Mouse (Mus musculus) midbrain, postnatal 0 days (tissue): Measurements from ENCODE around the gene Gpr108. TPM values are rescaled to one million over a fixed set of nuclear protein-coding genes. Genes with fewer than 3 reads are reported as not detected.

Experiments
- ATAC-seq: fragments of 200-750 bp; cut with Nextera tagmentation; 2 replicates; pipeline ENCODE4 v1.8.0; 2017; ENCODE audit warnings: moderate number of reproducible peaks, mild to moderate bottlenecking, moderate TSS enrichment, moderate library complexity; ENCODE audit not compliant: low FRiP score
- DNase-seq: peaks from one replicate; pipeline ENCODE4 v3.0.0-alpha.2; 2015; ENCODE audit warnings: low spot score
- H3K27ac ChIP-seq: fragments of 300-500 bp; sonication (generic); 2 replicates; pipeline ENCODE4 v1.5.1; 2014; ENCODE audit warnings: low read depth, mild to moderate bottlenecking, low read length, mixed read lengths
- H3K27me3 ChIP-seq: fragments of 300-500 bp; sonication (generic); 2 replicates; pipeline ENCODE4 v1.6.1; 2014; ENCODE audit warnings: low read length, control low read depth, mixed read lengths; ENCODE audit not compliant: insufficient read depth
- H3K36me3 ChIP-seq: fragments of 300-500 bp; sonication (generic); 2 replicates; pipeline ENCODE4 v1.6.1; 2014; ENCODE audit warnings: low read length, control low read depth, mixed read lengths; ENCODE audit not compliant: insufficient read depth
- H3K4me1 ChIP-seq: fragments of 300-500 bp; sonication (generic); 2 replicates; pipeline ENCODE4 v1.6.1; 2014; ENCODE audit warnings: mild to moderate bottlenecking, control low read depth, antibody characterized with exemption, low read length, mixed read lengths; ENCODE audit not compliant: insufficient read depth
- H3K4me2 ChIP-seq: fragments of 300-500 bp; sonication (generic); 2 replicates; pipeline ENCODE4 v1.6.1; 2014; ENCODE audit warnings: low read depth, mild to moderate bottlenecking, low read length, mixed read lengths; ENCODE audit not compliant: poor library complexity, severe bottlenecking
- H3K4me3 ChIP-seq: fragments of 300-500 bp; sonication (generic); 2 replicates; pipeline ENCODE4 v1.5.1; 2014; ENCODE audit warnings: low read depth, mild to moderate bottlenecking, low read length, moderate library complexity
- H3K9ac ChIP-seq: fragments of 300-500 bp; sonication (generic); replicated peaks from 2 replicates; pipeline ENCODE4 v1.6.1; 2014; ENCODE audit warnings: mild to moderate bottlenecking, low read length, moderate library complexity, mixed read lengths; ENCODE audit not compliant: poor library complexity, severe bottlenecking
- H3K9me3 ChIP-seq: fragments of 300-500 bp; sonication (generic); 2 replicates; pipeline ENCODE4 v1.6.1; 2016; ENCODE audit warnings: low read length, control low read depth
- CTCF ChIP-seq: IDR thresholded peaks from 2 replicates; pipeline ENCODE4 v1.5.1; 2016; ENCODE audit warnings: antibody characterized with exemption, mild to moderate bottlenecking
- WGBS: fragments of 180-500 bp; shearing (Covaris S2); extraction: QIAGEN DNeasy Blood & Tissue Kit; methylation state at CpG from one replicate; pipeline ENCODE4 v1.1.7; 2014; 5-methylcytosine and 5-hydroxymethylcytosine counted together
- polyA plus RNA-seq: library from polyadenylated mRNA; unstranded; fragments of >200 nt; fragmentation: Nextera tagmentation; extraction: Ambion mirVana; gene quantifications from 2 replicates; pipeline ENCODE4 v1.2.1, GENCODE M21; 2015
- total RNA-seq: library from RNA; depleted of rRNA; stranded (reverse); fragments of >200 nt; gene quantifications from 2 replicates; pipeline ENCODE4 v1.2.3, GENCODE M21; 2014

The Gpr108 gene
- total and polyA plus RNA-seq, 2 experiments from 2014 or later, result 19.2 to 23.1 TPM

GRCm38 (mm10) chr17:57219884-57220207, 28.4 kb downstream of the Gpr108 start:
- H3K27me3 ChIP-seq, result no peaks in the 10 kb centered on the region
- H3K27ac ChIP-seq, result no peak overlapping the region
- H3K9ac ChIP-seq, result no peak overlapping the region
- no peak overlapping the region for H3K4me2 ChIP-seq
- no peaks in the 10 kb centered on the region for H3K9me3 ChIP-seq
- H3K4me3 ChIP-seq, result no peak overlapping the region
- H3K36me3 ChIP-seq, result no peaks in the 10 kb centered on the region
- ATAC-seq (no peak), DNase-seq (peak; percentile 28)
- WGBS, result 27% methylated on average over 3 of the region's 3 CpGs
- TF ChIP-seq CTCF, result peak; percentile 60
- no peaks in the 10 kb centered on the region; the same call in 1 of the 2 replicates for H3K4me1 ChIP-seq

GRCm38 (mm10) chr17:57219167-57219883, 28.9 kb downstream of the Gpr108 start:
- no peaks in the 10 kb centered on the region for H3K36me3 ChIP-seq
- ATAC-seq, result no peak
- H3K9ac ChIP-seq, result no peak overlapping the region
- DNase-seq, result peak; percentile 59
- H3K27me3 ChIP-seq, result no peaks in the 10 kb centered on the region
- no peaks in the 10 kb centered on the region; the same call in 1 of the 2 replicates for H3K4me1 ChIP-seq
- no peak overlapping the region for H3K27ac ChIP-seq
- WGBS, result 18% methylated on average over 11 of the region's 11 CpGs
- no peak overlapping the region for H3K4me3 ChIP-seq
- no peak overlapping the region for H3K4me2 ChIP-seq
- peak; percentile 79 for TF ChIP-seq CTCF
- H3K9me3 ChIP-seq, result no peaks in the 10 kb centered on the region

GRCm38 (mm10) chr17:57218335-57218900, 29.8 kb downstream of the Gpr108 start:
- 78% methylated on average over 12 of the region's 12 CpGs for WGBS
- DNase-seq (no peak), ATAC-seq (no peak)
- H3K9ac ChIP-seq, result no peak overlapping the region
- no peak overlapping the region for H3K27ac ChIP-seq
- H3K9me3 ChIP-seq, result no peaks in the 10 kb centered on the region
- no peaks in the 10 kb centered on the region for H3K27me3 ChIP-seq
- no peaks in the 10 kb centered on the region for H3K36me3 ChIP-seq
- no peak for TF ChIP-seq CTCF
- H3K4me3 ChIP-seq, result no peak overlapping the region
- no peak overlapping the region for H3K4me2 ChIP-seq
- no peaks in the 10 kb centered on the region; the same call in 1 of the 2 replicates for H3K4me1 ChIP-seq

- Histone ChIP-seq H3K27ac (no peak overlapping the region), H3K36me3 (no peaks in the 10 kb centered on the region), H3K4me1 (no peaks in the 10 kb centered on the region; the same call in 1 of the 2 replicates), H3K27me3 (no peaks in the 10 kb centered on the region), H3K4me2 (peak overlapping the region; percentile 26), H3K9ac (0 out of 2 replicates have a peak overlapping the region, but pooled peaks have one; percentile 8), H3K4me3 (no peak overlapping the region), H3K9me3 (no peaks in the 10 kb centered on the region)
- WGBS, result 48% methylated on average over 13 of the region's 13 CpGs
- DNase-seq (peak; percentile 83), ATAC-seq (peak; percentile 86)
- TF ChIP-seq CTCF, result no peak
Observed at GRCm38 (mm10) chr17:57214676-57215387, 33.4 kb downstream of the Gpr108 start.

GRCm38 (mm10) chr17:57211501-57211900, 36.7 kb downstream of the Gpr108 start:
- Histone ChIP-seq H3K4me2 (no peak overlapping the region), H3K4me1 (no peaks in the 10 kb centered on the region; the same call in 1 of the 2 replicates), H3K27ac (no peak overlapping the region), H3K9ac (no peak overlapping the region), H3K9me3 (no peaks in the 10 kb centered on the region), H3K27me3 (no peaks in the 10 kb centered on the region), H3K4me3 (no peak overlapping the region), H3K36me3 (no peaks in the 10 kb centered on the region)
- no peak for TF ChIP-seq CTCF
- WGBS, result 63% methylated on average over 9 of the region's 9 CpGs
- ATAC-seq (no peak), DNase-seq (no peak)

GRCm38 (mm10) chr17:57209330-57209729, 38.9 kb downstream of the Gpr108 start:
- DNase-seq (no peak), ATAC-seq (no peak)
- H3K27ac ChIP-seq, result no peak overlapping the region
- 84% methylated on average over 4 of the region's 4 CpGs for WGBS
- no peak overlapping the region for H3K4me3 ChIP-seq
- no peaks in the 10 kb centered on the region for H3K4me1 ChIP-seq
- H3K36me3 ChIP-seq, result no peaks in the 10 kb centered on the region
- H3K27me3 ChIP-seq, result no peaks in the 10 kb centered on the region
- H3K9me3 ChIP-seq, result no peaks in the 10 kb centered on the region
- no peak overlapping the region for H3K4me2 ChIP-seq
- H3K9ac ChIP-seq, result no peak overlapping the region
- TF ChIP-seq CTCF, result peak; percentile 32; the same call in 1 of the 2 replicates
